Mouse (Mus musculus) testis, adult 2 months (tissue): ENCODE data around the gene Mthfd2. TPM values are rescaled to one million over a fixed set of nuclear protein-coding genes. Genes with fewer than 3 reads are reported as not detected.

ENCODE experiments used
- H3K27ac ChIP-seq: fragments of 200-500 bp; 2 replicates; pipeline ENCODE4 v1.5.1; 2012; ENCODE audit warnings: low read depth, low read length; ENCODE audit not compliant: control insufficient read depth, insufficient read depth
- H3K27me3 ChIP-seq: fragments of 200-500 bp; 2 replicates; pipeline ENCODE4 v1.6.1; 2012; ENCODE audit warnings: mild to moderate bottlenecking, low read length, moderate library complexity; ENCODE audit not compliant: control insufficient read depth, insufficient read depth
- H3K36me3 ChIP-seq: fragments of 200-500 bp; 2 replicates; pipeline ENCODE4 v1.6.1; 2012; ENCODE audit warnings: mild to moderate bottlenecking, low read length; ENCODE audit not compliant: control insufficient read depth, insufficient read depth
- H3K4me1 ChIP-seq: fragments of 200-500 bp; 2 replicates; pipeline ENCODE4 v1.6.1; 2012; ENCODE audit warnings: low read length; ENCODE audit not compliant: control insufficient read depth, insufficient read depth
- H3K4me3 ChIP-seq: fragments of 200-500 bp; 2 replicates; pipeline ENCODE4 v1.5.1; 2012; ENCODE audit warnings: low read depth, mild to moderate bottlenecking, low read length, moderate library complexity, mixed read lengths; ENCODE audit not compliant: control insufficient read depth
- CTCF ChIP-seq: fragments of 200-500 bp; IDR thresholded peaks from 2 replicates; pipeline ENCODE4 v1.5.1; 2012; ENCODE audit warnings: low read depth, mild to moderate bottlenecking, inconsistent platforms, low read length, moderate library complexity; ENCODE audit not compliant: control insufficient read depth, insufficient read depth, insufficient replicate concordance
- POLR2A ChIP-seq: fragments of 200-500 bp; IDR thresholded peaks from 2 replicates; pipeline ENCODE4 v1.6.1; 2012; ENCODE audit warnings: low read depth, mild to moderate bottlenecking, inconsistent platforms, low read length, moderate library complexity; ENCODE audit not compliant: control insufficient read depth
- polyA plus RNA-seq: library from polyadenylated mRNA; depleted of rRNA; stranded (reverse); fragments of >200 nt; gene quantifications from 2 replicates; pipeline ENCODE4 v1.2.3, GENCODE M21; 2012; rRNA removed

The Mthfd2 gene
- polyA plus RNA-seq, 1 experiment = 13.9 TPM

GRCm38 (mm10) chr6:83265653-83266052, 60.1 kb downstream of the Mthfd2 start:
- no peak overlapping the region for H3K27ac ChIP-seq

GRCm38 (mm10) chr6:83265253-83265652, 60.5 kb downstream of the Mthfd2 start:
- Histone ChIP-seq H3K36me3 (no peaks in the 10 kb centered on the region), H3K27me3 (no peaks in the 10 kb centered on the region), H3K27ac (no peak overlapping the region), H3K4me3 (no peak overlapping the region), H3K4me1 (peaks cover 3% of the 10 kb centered on the region; the same call in 1 of the 2 replicates)
- no peak for TF ChIP-seq POLR2A
- TF ChIP-seq CTCF = no peak

More at GRCm38 (mm10) chr6:83265653-83266052, 60.1 kb downstream of the Mthfd2 start:
- Histone ChIP-seq H3K4me3 (no peak overlapping the region), H3K4me1 (peaks cover 3% of the 10 kb centered on the region; the same call in 1 of the 2 replicates), H3K27me3 (no peaks in the 10 kb centered on the region), H3K36me3 (no peaks in the 10 kb centered on the region)
- TF ChIP-seq CTCF (no peak), POLR2A (no peak)

GRCm38 (mm10) chr6:83264516-83264915, 61.2 kb downstream of the Mthfd2 start:
- Histone ChIP-seq H3K4me1 (peaks cover 3% of the 10 kb centered on the region; the same call in 1 of the 2 replicates), H3K27ac (no peak overlapping the region), H3K4me3 (no peak overlapping the region), H3K27me3 (no peaks in the 10 kb centered on the region), H3K36me3 (no peaks in the 10 kb centered on the region)
- TF ChIP-seq POLR2A (no peak), CTCF (no peak)

Other genes starting within 250 kb of the Mthfd2 start
- gene Pcgf1, start 248.0 kb downstream of the Mthfd2 start, polyA plus RNA-seq = 38.9 and 41.6 TPM in 2 replicates
- gene Lbx2, start 239.5 kb downstream of the Mthfd2 start, polyA plus RNA-seq = 0.25 and 1.1 TPM in 2 replicates
- gene Ccdc142, start 224.3 kb downstream of the Mthfd2 start, polyA plus RNA-seq = 4.0 and 5.7 TPM in 2 replicates
- gene Gm42688, start 224.3 kb downstream of the Mthfd2 start, polyA plus RNA-seq = 9.4 and 10.0 TPM in 2 replicates
- 71.3 and 82.0 TPM in 2 replicates for gene Mrpl53, start 216.9 kb downstream of the Mthfd2 start, polyA plus RNA-seq
- gene Mogs, start 210.4 kb downstream of the Mthfd2 start, polyA plus RNA-seq = 20.7 and 20.9 TPM in 2 replicates
- gene Wbp1, start 204.3 kb downstream of the Mthfd2 start, polyA plus RNA-seq = 53.0 and 63.3 TPM in 2 replicates
- gene Ino80b, start 200.5 kb downstream of the Mthfd2 start, polyA plus RNA-seq = 35.0 and 50.6 TPM in 2 replicates
- 13.2 and 19.2 TPM in 2 replicates for gene Rtkn, start 190.4 kb downstream of the Mthfd2 start, polyA plus RNA-seq
- gene Wdr54, start 169.5 kb downstream of the Mthfd2 start, polyA plus RNA-seq = 129 and 133 TPM in 2 replicates
- 604 and 651 TPM in 2 replicates for gene 1700003E16Rik, start 169.5 kb downstream of the Mthfd2 start, polyA plus RNA-seq
- gene Dctn1, start 160.0 kb downstream of the Mthfd2 start, polyA plus RNA-seq = 49.3 and 57.9 TPM in 2 replicates
- 1.9 and 3.4 TPM in 2 replicates for gene Slc4a5, start 106.1 kb downstream of the Mthfd2 start, polyA plus RNA-seq
- 9.4 and 12.2 TPM in 2 replicates for gene Mob1a, start 108 bp upstream of the Mthfd2 start, polyA plus RNA-seq
- gene Bola3, start 23.2 kb upstream of the Mthfd2 start, polyA plus RNA-seq = 64.3 and 68.3 TPM in 2 replicates
- 1.8 and 2.0 TPM in 2 replicates for gene Tet3, start 133.2 kb upstream of the Mthfd2 start, polyA plus RNA-seq
- 15.5 and 16.0 TPM in 2 replicates for gene Dguok, start 181.1 kb upstream of the Mthfd2 start, polyA plus RNA-seq
- gene Actg2, start 210.4 kb upstream of the Mthfd2 start, polyA plus RNA-seq = 470 and 505 TPM in 2 replicates
- 42.6 and 44.6 TPM in 2 replicates for gene Stambp, start 246.8 kb upstream of the Mthfd2 start, polyA plus RNA-seq